ENCODE assay signal across 13 mouse cellular contexts in the genomic region with DNA sequence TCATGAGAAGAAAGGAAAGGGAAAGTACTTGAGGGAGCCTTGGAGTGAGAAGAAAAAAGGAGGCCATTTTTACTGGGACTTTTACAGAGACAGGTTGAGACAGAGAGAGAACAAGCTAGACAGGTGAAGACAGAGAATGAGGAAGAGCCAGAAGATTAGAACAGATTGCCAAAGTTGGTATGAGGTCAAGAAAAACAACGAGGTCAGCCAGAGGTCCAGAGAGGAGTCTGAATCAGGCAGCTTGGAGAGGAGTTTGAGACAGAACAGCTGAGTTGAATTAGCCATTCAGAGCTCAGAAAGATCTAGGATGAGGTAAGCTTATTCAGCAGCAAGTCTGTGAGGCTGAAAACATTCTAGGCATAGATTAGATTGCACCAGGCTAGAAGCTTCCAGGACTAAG.
"Had no signal": no experiment of that assay in that cellular context is flagged by ENCODE, and none has a peak within 500 bp of the region (broad histone marks: within the 10 kb centered on the region; RNA-seq: fewer than 3 reads in every experiment).

No protein-coding gene starts in this region.

- DNase-seq: lung, adult 18-20 months; lung, embryonic 14.5 days; lung, postnatal 10 days; lung, postnatal 4 days; midbrain, embryonic 14.5 days; retina, postnatal 1 day; right cerebral cortex, adult 18-20 months; right cerebral cortex, postnatal 25 days; right cerebral cortex, postnatal 4 days; spleen, adult 18-20 months; thymus, adult 18-20 months; thymus, postnatal 14 days; thymus, postnatal 36 days had no signal
